Mouse (Mus musculus): ENCODE results near the gene Ifna6. TPM values are rescaled to one million over a fixed set of nuclear protein-coding genes. Genes with fewer than 3 reads are reported as not detected.

Ifna6 gene
- polyA plus RNA-seq, 1 experiment, result not detected

GRCm38 (mm10) chr4:88876520-88876919 is 49.3 kb downstream of the Ifna6 start:
- no peaks in the 10 kb centered on the region for H3K36me3 ChIP-seq (replicated peaks; ENCODE audit: low read length)
- H3K4me1 ChIP-seq, result peaks cover 59% of the 10 kb centered on the region
- TF ChIP-seq FLI1 (IDR thresholded peaks at IDR 0.05; ENCODE audit: low read length), result no peak
- no peak for TF ChIP-seq GATA1 (IDR thresholded peaks at IDR 0.05; ENCODE audit: borderline replicate concordance, low read length)
- no peak overlapping the region for H3K4me3 ChIP-seq (replicated peaks)
- peaks cover 2% of the 10 kb centered on the region for H3K27me3 ChIP-seq (replicated peaks)
- H3K9me3 ChIP-seq, result no peaks in the 10 kb centered on the region

Other genes with a start within 250 kb of the Ifna6 start
- not detected in 2 replicates for gene Ifna9, start 235.0 kb upstream of the Ifna6 start, polyA plus RNA-seq (2012; ENCODE audit: insufficient read depth, low replicate concordance)
- gene Ifna12, start 224.0 kb upstream of the Ifna6 start, polyA plus RNA-seq (2012; ENCODE audit: insufficient read depth, low replicate concordance), result not detected in 2 replicates
- gene C87499, start 193.0 kb upstream of the Ifna6 start, polyA plus RNA-seq (2012; ENCODE audit: insufficient read depth, low replicate concordance), result not detected in 2 replicates
- not detected in 2 replicates for gene Ifna13, start 183.0 kb upstream of the Ifna6 start, polyA plus RNA-seq (2012; ENCODE audit: insufficient read depth, low replicate concordance)
- gene Ifna16, start 150.5 kb upstream of the Ifna6 start, polyA plus RNA-seq (2012; ENCODE audit: insufficient read depth, low replicate concordance), result not detected in 2 replicates
- not detected in 2 replicates for gene Ifna2, start 143.5 kb upstream of the Ifna6 start, polyA plus RNA-seq (2012; ENCODE audit: insufficient read depth, low replicate concordance)
- not detected in 2 replicates for gene Ifnab, start 136.1 kb upstream of the Ifna6 start, polyA plus RNA-seq (2012; ENCODE audit: insufficient read depth, low replicate concordance)
- 0.27 TPM in 1 of 2 replicates, not detected in the other for gene Gm26566, start 105.6 kb upstream of the Ifna6 start, polyA plus RNA-seq (2012; ENCODE audit: insufficient read depth, low replicate concordance)
- gene Klhl9, start 105.0 kb upstream of the Ifna6 start, polyA plus RNA-seq (2012; ENCODE audit: insufficient read depth, low replicate concordance), result 1.4 and 2.6 TPM in 2 replicates
- gene Gm13271, start 72.5 kb upstream of the Ifna6 start, polyA plus RNA-seq (2012; ENCODE audit: insufficient read depth, low replicate concordance), result not detected in 2 replicates
- gene Gm13283, start 67.3 kb upstream of the Ifna6 start, polyA plus RNA-seq (2012; ENCODE audit: insufficient read depth, low replicate concordance), result not detected in 2 replicates
- not detected in 2 replicates for gene Gm13290, start 53.6 kb upstream of the Ifna6 start, polyA plus RNA-seq (2012; ENCODE audit: insufficient read depth, low replicate concordance)
- not detected in 2 replicates for gene Gm13289, start 50.5 kb upstream of the Ifna6 start, polyA plus RNA-seq (2012; ENCODE audit: insufficient read depth, low replicate concordance)
- gene Gm13272, start 47.6 kb upstream of the Ifna6 start, polyA plus RNA-seq (2012; ENCODE audit: insufficient read depth, low replicate concordance), result not detected in 2 replicates
- not detected in 2 replicates for gene Ifnz, start 45.3 kb upstream of the Ifna6 start, polyA plus RNA-seq (2012; ENCODE audit: insufficient read depth, low replicate concordance)
- gene Gm13276, start 41.7 kb upstream of the Ifna6 start, polyA plus RNA-seq (2012; ENCODE audit: insufficient read depth, low replicate concordance), result not detected in 2 replicates
- gene Gm13277, start 38.8 kb upstream of the Ifna6 start, polyA plus RNA-seq (2012; ENCODE audit: insufficient read depth, low replicate concordance), result not detected in 2 replicates
- gene Gm13278, start 35.9 kb upstream of the Ifna6 start, polyA plus RNA-seq (2012; ENCODE audit: insufficient read depth, low replicate concordance), result not detected in 2 replicates
- gene Gm13275, start 32.9 kb upstream of the Ifna6 start, polyA plus RNA-seq (2012; ENCODE audit: insufficient read depth, low replicate concordance), result 0.64 TPM in 1 of 2 replicates, not detected in the other
- gene Gm13279, start 30.0 kb upstream of the Ifna6 start, polyA plus RNA-seq (2012; ENCODE audit: insufficient read depth, low replicate concordance), result not detected in 2 replicates
- not detected in 2 replicates for gene Gm13285, start 27.8 kb upstream of the Ifna6 start, polyA plus RNA-seq (2012; ENCODE audit: insufficient read depth, low replicate concordance)
- gene Gm13287, start 24.2 kb upstream of the Ifna6 start, polyA plus RNA-seq (2012; ENCODE audit: insufficient read depth, low replicate concordance), result 0.64 TPM in 1 of 2 replicates, not detected in the other
- gene Gm13288, start 21.9 kb upstream of the Ifna6 start, polyA plus RNA-seq (2012; ENCODE audit: insufficient read depth, low replicate concordance), result not detected in 2 replicates
- not detected in 2 replicates for gene Ifna7, start 11.2 kb upstream of the Ifna6 start, polyA plus RNA-seq (2012; ENCODE audit: insufficient read depth, low replicate concordance)
- gene Ifna11, start 7.5 kb upstream of the Ifna6 start, polyA plus RNA-seq (2012; ENCODE audit: insufficient read depth, low replicate concordance), result not detected in 2 replicates
- not detected in 2 replicates for gene Ifna5, start 8.1 kb downstream of the Ifna6 start, polyA plus RNA-seq (2012; ENCODE audit: insufficient read depth, low replicate concordance)
- not detected in 2 replicates for gene Ifna4, start 14.4 kb downstream of the Ifna6 start, polyA plus RNA-seq (2012; ENCODE audit: insufficient read depth, low replicate concordance)
- gene Ifna1, start 22.7 kb downstream of the Ifna6 start, polyA plus RNA-seq (2012; ENCODE audit: insufficient read depth, low replicate concordance), result not detected in 2 replicates
- not detected in 2 replicates for gene Ifne, start 52.8 kb downstream of the Ifna6 start, polyA plus RNA-seq (2012; ENCODE audit: insufficient read depth, low replicate concordance)